Comparison of ENCODE assay signal across 9 mouse cellular contexts in genomic region chr17:63185531-63185930, GRCm38 (mm10).
DNase-seq lines count a peak whose midpoint lies in the region; ATAC-seq lines count a peak whose summit lies in the region.
"Had no signal": no experiment of that assay in that cellular context is flagged by ENCODE, and none has a peak within 500 bp of the region (broad histone marks: within the 10 kb centered on the region; RNA-seq: fewer than 3 reads in every experiment).

No protein-coding gene starts in this region.

- H3K27me3 ChIP-seq in limb, embryonic 11.5 days (ENCODE audit: control insufficient read depth, insufficient read depth, low read length) = no peaks in the 10 kb centered on the region
- no peaks in the 10 kb centered on the region for H3K27me3 ChIP-seq in limb, embryonic 10.5 days (ENCODE audit: low read depth, poor library complexity, severe bottlenecking)
- H3K27me3 ChIP-seq in forebrain, embryonic 15.5 days = no peaks in the 10 kb centered on the region
- no peaks in the 10 kb centered on the region; the same call in 1 of the 2 replicates for H3K27me3 ChIP-seq in neural tube, embryonic 12.5 days (replicated peaks)
- H3K27me3 ChIP-seq: Patski had no signal

- no peaks in the 10 kb centered on the region for H3K9me3 ChIP-seq in limb, embryonic 11.5 days (ENCODE audit: control insufficient read depth, low read length)
- H3K9me3 ChIP-seq in limb, embryonic 10.5 days (replicated peaks) = no peaks in the 10 kb centered on the region
- no peaks in the 10 kb centered on the region for H3K9me3 ChIP-seq in forebrain, embryonic 15.5 days
- H3K9me3 ChIP-seq in neural tube, embryonic 12.5 days = no peaks in the 10 kb centered on the region

- no peak overlapping the region for H3K9ac ChIP-seq in limb, embryonic 11.5 days (ENCODE audit: low read length)
- H3K9ac ChIP-seq in forebrain, embryonic 15.5 days (replicated peaks) = no peak overlapping the region
- H3K9ac ChIP-seq in neural tube, embryonic 12.5 days = no peak overlapping the region

- H3K4me2 ChIP-seq in limb, embryonic 11.5 days (ENCODE audit: low read depth, severe bottlenecking) = no peak overlapping the region
- H3K4me2 ChIP-seq in forebrain, embryonic 15.5 days (replicated peaks) = peak overlapping the region; percentile 8; the same call in 1 of the 2 replicates
- peak overlapping the region; percentile 23; the same call in 1 of the 2 replicates for H3K4me2 ChIP-seq in neural tube, embryonic 12.5 days (replicated peaks)

- no peaks in the 10 kb centered on the region for H3K36me3 ChIP-seq in limb, embryonic 11.5 days (ENCODE audit: control insufficient read depth, insufficient read depth, low read length)
- H3K36me3 ChIP-seq in limb, embryonic 10.5 days = no peaks in the 10 kb centered on the region
- H3K36me3 ChIP-seq in forebrain, embryonic 15.5 days = no peaks in the 10 kb centered on the region
- H3K36me3 ChIP-seq in neural tube, embryonic 12.5 days = no peaks in the 10 kb centered on the region

- H3K4me3 ChIP-seq in limb, embryonic 11.5 days (ENCODE audit: low read depth, low read length) = no peak overlapping the region
- no peak overlapping the region for H3K4me3 ChIP-seq in limb, embryonic 10.5 days
- no peak overlapping the region for H3K4me3 ChIP-seq in forebrain, embryonic 15.5 days
- no peak overlapping the region for H3K4me3 ChIP-seq in neural tube, embryonic 12.5 days

- peak; percentile 18 for DNase-seq in limb, embryonic 11.5 days (ENCODE audit: low spot score)
- DNase-seq in limb, embryonic 10.5 days (ENCODE audit: low spot score) = no peak
- DNase-seq in layer of hippocampus, postnatal 10 days (ENCODE audit: low spot score in 2 of 2) = peak; percentile 23 to 50
- DNase-seq in yolk sac, embryonic 10.5 days (ENCODE audit: low spot score) = no peak
- DNase-seq in right cerebral cortex, postnatal 36 days (ENCODE audit: low spot score in 2 of 2) = no peak
- DNase-seq in spleen, postnatal 14 days (ENCODE audit: low spot score in 2 of 2) = no peak

- no peak overlapping the region for H3K27ac ChIP-seq in limb, embryonic 11.5 days (replicated peaks; ENCODE audit: low read depth, low read length)
- no peak overlapping the region for H3K27ac ChIP-seq in limb, embryonic 10.5 days
- no peak overlapping the region for H3K27ac ChIP-seq in forebrain, embryonic 15.5 days (replicated peaks)
- no peak overlapping the region for H3K27ac ChIP-seq in neural tube, embryonic 12.5 days

- WGBS in limb, embryonic 11.5 days = 86% methylated on average over 9 of the region's 9 CpGs
- 86% methylated on average over 9 of the region's 9 CpGs for WGBS in limb, embryonic 10.5 days
- 15% methylated on average over 9 of the region's 9 CpGs for WGBS in forebrain, embryonic 15.5 days
- 23% methylated on average over 9 of the region's 9 CpGs for WGBS in neural tube, embryonic 12.5 days

- no peaks in the 10 kb centered on the region for H3K4me1 ChIP-seq in limb, embryonic 11.5 days (ENCODE audit: control insufficient read depth, insufficient read depth, low read length)
- H3K4me1 ChIP-seq in limb, embryonic 10.5 days = 0 out of 2 replicates have a peak, but pooled peaks cover 3% of the 10 kb centered on the region
- H3K4me1 ChIP-seq in forebrain, embryonic 15.5 days = peaks cover 11% of the 10 kb centered on the region
- H3K4me1 ChIP-seq in neural tube, embryonic 12.5 days = peaks cover 12% of the 10 kb centered on the region; the same call in 1 of the 2 replicates

- no peak for ATAC-seq in limb, embryonic 11.5 days (ENCODE audit: insufficient number of reproducible peaks, low FRiP score, low TSS enrichment, low read depth)
- peak; percentile 90 for ATAC-seq in forebrain, embryonic 15.5 days (replicated peaks)
- ATAC-seq in neural tube, embryonic 12.5 days (ENCODE audit: low FRiP score, low read depth) = peak; percentile 77
- ATAC-seq: Patski had no signal

Comparison
In these comparisons a context has a peak if more than half of its experiments do, and no peak if none do; other contexts are left out.
1. DNase-seq: peak in limb, embryonic 11.5 days (single experiment) and layer of hippocampus, postnatal 10 days (2 of 2); none in limb, embryonic 10.5 days (single experiment), yolk sac, embryonic 10.5 days (single experiment), right cerebral cortex, postnatal 36 days (0 of 2) and spleen, postnatal 14 days (0 of 2).